11 mouse cellular contexts compared by ENCODE assay signal in genomic region chr4:15481514-15481913, GRCm38 (mm10).
DNase-seq lines count a peak whose midpoint lies in the region; ATAC-seq and TF ChIP-seq lines count a peak whose summit lies in the region.
"Had no signal": no experiment of that assay in that cellular context is flagged by ENCODE, and none has a peak within 500 bp of the region (broad histone marks: within the 10 kb centered on the region; RNA-seq: fewer than 3 reads in every experiment).

No protein-coding gene starts in this region.

- no peak overlapping the region for H3K9ac ChIP-seq in forebrain, embryonic 14.5 days (ENCODE audit: low read length)
- no peak overlapping the region for H3K9ac ChIP-seq in forebrain, postnatal 0 days
- H3K9ac ChIP-seq in embryonic facial prominence, embryonic 15.5 days, result no peak overlapping the region
- no peak overlapping the region for H3K9ac ChIP-seq in forebrain, embryonic 16.5 days (replicated peaks; ENCODE audit: low read depth, low read length)
- H3K9ac ChIP-seq: embryonic facial prominence, embryonic 13.5 days had no signal

- no peak overlapping the region for H3K4me3 ChIP-seq in forebrain, embryonic 14.5 days (ENCODE audit: low read depth, low read length)
- no peak overlapping the region for H3K4me3 ChIP-seq in forebrain, postnatal 0 days (ENCODE audit: low read depth, low read length)
- H3K4me3 ChIP-seq in embryonic facial prominence, embryonic 15.5 days (replicated peaks), result no peak overlapping the region
- no peak overlapping the region for H3K4me3 ChIP-seq in forebrain, embryonic 16.5 days (replicated peaks; ENCODE audit: low read length)
- H3K4me3 ChIP-seq: embryonic facial prominence, embryonic 13.5 days had no signal

- 63% methylated on average over 1 of the region's 1 CpGs for WGBS in forebrain, embryonic 14.5 days
- whole genome bisulfite sequencing in forebrain, postnatal 0 days, result 35% methylated on average over 1 of the region's 1 CpGs
- WGBS in embryonic facial prominence, embryonic 15.5 days, result 18% methylated on average over 1 of the region's 1 CpGs
- 48% methylated on average over 1 of the region's 1 CpGs for WGBS in forebrain, embryonic 16.5 days

- H3K27ac ChIP-seq in forebrain, embryonic 14.5 days (ENCODE audit: low read depth, low read length), result no peak overlapping the region
- H3K27ac ChIP-seq in forebrain, postnatal 0 days (ENCODE audit: low read depth, low read length), result no peak overlapping the region
- H3K27ac ChIP-seq in embryonic facial prominence, embryonic 15.5 days (replicated peaks), result no peak overlapping the region
- H3K27ac ChIP-seq in forebrain, embryonic 16.5 days (ENCODE audit: low read length), result no peak overlapping the region
- H3K27ac ChIP-seq: embryonic facial prominence, embryonic 13.5 days had no signal

- no peaks in the 10 kb centered on the region for H3K4me1 ChIP-seq in forebrain, embryonic 14.5 days (ENCODE audit: control insufficient read depth, insufficient read depth, low read length)
- no peaks in the 10 kb centered on the region for H3K4me1 ChIP-seq in forebrain, postnatal 0 days (ENCODE audit: insufficient read depth)
- H3K4me1 ChIP-seq in embryonic facial prominence, embryonic 15.5 days, result no peaks in the 10 kb centered on the region
- no peaks in the 10 kb centered on the region for H3K4me1 ChIP-seq in forebrain, embryonic 16.5 days (replicated peaks; ENCODE audit: control insufficient read depth, insufficient read depth, low read length)
- H3K4me1 ChIP-seq: embryonic facial prominence, embryonic 13.5 days had no signal

- no peak overlapping the region for H3K4me2 ChIP-seq in forebrain, embryonic 14.5 days (ENCODE audit: low read length)
- no peak overlapping the region for H3K4me2 ChIP-seq in forebrain, postnatal 0 days (ENCODE audit: low read depth)
- H3K4me2 ChIP-seq in embryonic facial prominence, embryonic 15.5 days (replicated peaks), result no peak overlapping the region
- H3K4me2 ChIP-seq in forebrain, embryonic 16.5 days (ENCODE audit: low read length), result no peak overlapping the region
- H3K4me2 ChIP-seq: embryonic facial prominence, embryonic 13.5 days had no signal

- no peaks in the 10 kb centered on the region for H3K27me3 ChIP-seq in forebrain, embryonic 14.5 days (replicated peaks; ENCODE audit: control insufficient read depth, insufficient read depth, low read length)
- H3K27me3 ChIP-seq in forebrain, postnatal 0 days (ENCODE audit: insufficient read depth, low read length), result no peaks in the 10 kb centered on the region
- H3K27me3 ChIP-seq in embryonic facial prominence, embryonic 15.5 days, result no peaks in the 10 kb centered on the region
- H3K27me3 ChIP-seq in forebrain, embryonic 16.5 days (replicated peaks; ENCODE audit: control insufficient read depth, insufficient read depth, low read length), result no peaks in the 10 kb centered on the region
- H3K27me3 ChIP-seq: embryonic facial prominence, embryonic 13.5 days; Patski had no signal

- TF ChIP-seq CTCF in forebrain, postnatal 0 days (IDR thresholded peaks at IDR 0.05; ENCODE audit: low read depth), result no peak

- no peaks in the 10 kb centered on the region for H3K36me3 ChIP-seq in forebrain, embryonic 14.5 days (ENCODE audit: control insufficient read depth, insufficient read depth, low read length)
- H3K36me3 ChIP-seq in forebrain, postnatal 0 days (ENCODE audit: insufficient read depth), result no peaks in the 10 kb centered on the region
- H3K36me3 ChIP-seq in embryonic facial prominence, embryonic 15.5 days, result no peaks in the 10 kb centered on the region
- no peaks in the 10 kb centered on the region for H3K36me3 ChIP-seq in forebrain, embryonic 16.5 days (ENCODE audit: control insufficient read depth, insufficient read depth)
- H3K36me3 ChIP-seq: embryonic facial prominence, embryonic 13.5 days had no signal

- no peak for ATAC-seq in forebrain, embryonic 14.5 days
- ATAC-seq in forebrain, postnatal 0 days, result no peak
- ATAC-seq in embryonic facial prominence, embryonic 15.5 days (ENCODE audit: insufficient number of reproducible peaks, low FRiP score, low TSS enrichment, low read depth), result 0 out of 2 replicates have a peak, but pooled peaks have one; percentile 19
- no peak for ATAC-seq in forebrain, embryonic 16.5 days
- ATAC-seq: Patski had no signal

- DNase-seq in forebrain, embryonic 14.5 days (ENCODE audit: low spot score), result peak; percentile 38
- no peak for DNase-seq in forebrain, postnatal 0 days
- peak; percentile 20 for DNase-seq in lung, postnatal 36 days
- DNase-seq in lung, postnatal 10 days, result no peak
- peak; percentile 6 for DNase-seq in retina, embryonic 14.5 days (ENCODE audit: low spot score)
- no peak for DNase-seq in ovary, postnatal 36 days (ENCODE audit: low spot score)
- DNase-seq: adrenal gland, postnatal 36 days had no signal

- H3K9me3 ChIP-seq in forebrain, embryonic 14.5 days (replicated peaks; ENCODE audit: control insufficient read depth, low read length), result no peaks in the 10 kb centered on the region
- no peaks in the 10 kb centered on the region for H3K9me3 ChIP-seq in forebrain, postnatal 0 days (ENCODE audit: low read length)
- H3K9me3 ChIP-seq in embryonic facial prominence, embryonic 15.5 days (replicated peaks), result no peaks in the 10 kb centered on the region
- no peaks in the 10 kb centered on the region for H3K9me3 ChIP-seq in forebrain, embryonic 16.5 days (ENCODE audit: control insufficient read depth, low read length)
- H3K9me3 ChIP-seq: embryonic facial prominence, embryonic 13.5 days had no signal

Comparison
In these comparisons a context has a peak if more than half of its experiments do, and no peak if none do; other contexts are left out.
1. DNase-seq: peak in forebrain, embryonic 14.5 days (single experiment), lung, postnatal 36 days (single experiment) and retina, embryonic 14.5 days (single experiment); none in forebrain, postnatal 0 days (single experiment), lung, postnatal 10 days (single experiment) and ovary, postnatal 36 days (single experiment).